Mouse (Mus musculus) adipocyte (in vitro differentiated cells): ENCODE measurements around the gene Wdr54.
A peak's percentile ranks its signal among the peaks of the same experiment; 100 is the strongest.

ENCODE experiments used
- DNase-seq: peaks from one replicate; pipeline ENCODE4 v3.0.0-alpha.2; 2016; ENCODE audit warnings: low spot score

Wdr54 gene

DNA sequence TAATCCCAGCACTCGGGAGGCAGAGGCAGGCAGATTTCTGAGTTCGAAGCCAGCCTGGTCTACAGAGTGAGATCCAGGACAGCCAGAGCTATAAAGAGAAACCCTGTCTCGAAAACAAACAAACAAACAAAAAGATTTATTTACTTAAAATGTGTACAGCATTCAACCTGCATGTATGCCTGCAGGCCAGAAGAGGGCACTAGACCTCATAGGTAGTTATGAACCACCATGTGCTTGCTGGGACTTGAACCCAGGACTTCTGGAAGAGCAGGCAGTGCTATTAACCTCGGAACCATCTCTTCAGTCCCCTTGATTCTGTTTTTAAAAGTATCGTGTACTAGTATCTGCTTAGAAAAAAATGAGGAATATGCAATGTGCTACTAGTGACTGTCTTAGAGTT is 28.8 kb downstream of the Wdr54 start:
- DNase-seq: no peak

DNA sequence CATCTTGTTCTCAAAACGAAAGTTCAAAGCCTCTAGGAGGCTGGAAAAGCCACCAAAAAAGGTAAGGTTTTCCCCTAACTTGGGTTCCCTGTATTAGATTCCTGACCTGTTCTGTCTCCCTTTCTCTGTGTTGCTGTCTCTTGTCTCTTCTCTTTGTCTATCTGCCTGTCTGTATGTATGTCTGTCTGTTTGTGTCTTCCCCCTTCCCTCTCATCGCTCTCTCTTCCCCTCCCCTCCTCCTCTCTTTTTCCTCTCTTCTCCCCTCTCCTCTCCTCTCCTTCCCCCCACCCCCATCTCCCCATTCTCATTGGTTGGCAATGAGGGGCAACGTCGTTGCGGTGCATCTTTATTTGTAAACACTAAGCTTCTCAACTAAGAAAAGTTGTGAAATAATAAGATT is 30.9 kb downstream of the Wdr54 start, which contains the start of gene Ino80b:
Gene Ino80b, minus strand, starts transcription at position 101 of the 400 bp plus-strand sequence.
- no peak for DNase-seq

DNA sequence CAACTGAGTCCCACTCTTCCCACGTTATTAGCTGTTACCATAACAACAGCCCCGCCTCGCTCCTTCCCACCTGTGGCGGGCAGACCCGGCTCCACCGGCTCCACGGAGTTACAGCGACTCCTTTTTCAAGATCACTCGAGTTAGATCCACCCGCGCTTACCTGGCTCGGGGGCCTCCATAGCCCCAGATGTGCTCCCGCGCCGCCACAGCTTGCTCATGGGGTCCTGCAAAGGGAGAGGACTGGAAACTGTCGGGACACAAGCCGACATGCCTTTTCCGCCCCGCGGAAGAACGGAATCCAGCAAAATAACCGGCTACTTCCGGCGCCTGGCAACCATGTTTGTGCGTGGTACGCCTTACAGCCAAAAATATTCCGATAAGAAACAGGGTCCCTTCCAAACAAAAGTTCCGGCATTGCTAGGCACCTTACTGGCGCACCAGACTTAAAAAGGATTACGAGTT is 31.3 kb downstream of the Wdr54 start:
- peak; percentile 99 for DNase-seq

DNA sequence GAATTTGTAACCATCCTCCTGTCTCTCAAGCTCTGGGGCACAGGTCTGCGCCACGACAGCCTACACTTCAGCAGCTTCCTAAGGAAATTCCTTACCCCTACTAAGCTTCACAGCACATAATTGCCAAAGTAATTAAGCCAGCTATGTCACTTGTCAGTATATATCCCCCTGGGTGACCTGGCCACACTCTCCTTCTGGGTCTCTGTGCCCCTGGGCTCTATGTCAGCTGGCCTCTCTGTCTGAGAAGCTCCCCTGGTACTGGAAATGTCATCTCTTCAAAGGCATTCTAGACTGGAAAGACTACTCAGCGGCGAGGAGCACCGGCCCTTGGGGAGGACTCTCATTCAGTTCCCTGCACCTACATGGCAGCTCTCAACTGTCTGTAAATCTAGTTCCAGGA is 33.2 kb downstream of the Wdr54 start:
- no peak for DNase-seq

DNA sequence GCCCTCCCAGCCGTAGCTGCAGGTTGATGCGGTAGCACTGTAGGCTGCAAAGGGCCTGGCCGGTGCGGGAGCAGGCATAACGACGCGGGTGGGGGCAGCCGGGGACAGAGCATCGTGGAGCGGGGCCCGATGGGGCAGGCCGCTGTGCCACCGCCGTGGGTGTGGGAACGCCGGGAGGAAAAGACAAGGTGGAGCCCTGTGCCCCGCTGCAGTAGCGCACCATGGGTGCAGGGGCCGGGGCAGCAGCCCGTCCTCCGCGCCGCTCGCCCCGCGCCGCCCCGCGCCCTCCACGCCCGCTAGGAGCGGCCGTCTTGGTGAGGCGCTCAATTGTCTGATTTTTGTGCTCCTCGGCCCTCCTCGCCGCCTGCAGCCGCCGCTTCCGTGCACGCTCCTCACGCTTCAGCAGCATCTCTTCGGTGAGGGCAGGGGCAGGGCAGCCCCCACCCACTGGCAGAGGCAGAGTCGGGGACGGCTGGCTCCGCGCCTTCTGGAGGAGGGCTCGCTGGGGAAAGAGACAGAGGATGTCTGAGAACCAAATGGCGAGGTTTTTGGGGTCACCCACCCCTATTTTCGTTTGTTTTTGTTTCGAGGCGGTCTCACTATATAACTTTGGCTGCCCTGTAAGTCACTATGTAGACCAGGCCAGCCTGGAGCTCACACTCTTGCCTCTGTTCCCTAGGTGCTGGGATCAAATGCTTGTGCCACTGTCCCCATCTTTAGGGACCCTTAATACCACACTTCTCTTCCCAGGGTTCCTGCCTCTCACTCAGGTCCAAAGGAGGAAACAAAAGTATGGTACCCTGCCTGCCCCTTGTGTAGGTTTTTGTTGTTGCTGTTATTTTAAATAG is 34.1 kb downstream of the Wdr54 start:
- no peak for DNase-seq

DNA sequence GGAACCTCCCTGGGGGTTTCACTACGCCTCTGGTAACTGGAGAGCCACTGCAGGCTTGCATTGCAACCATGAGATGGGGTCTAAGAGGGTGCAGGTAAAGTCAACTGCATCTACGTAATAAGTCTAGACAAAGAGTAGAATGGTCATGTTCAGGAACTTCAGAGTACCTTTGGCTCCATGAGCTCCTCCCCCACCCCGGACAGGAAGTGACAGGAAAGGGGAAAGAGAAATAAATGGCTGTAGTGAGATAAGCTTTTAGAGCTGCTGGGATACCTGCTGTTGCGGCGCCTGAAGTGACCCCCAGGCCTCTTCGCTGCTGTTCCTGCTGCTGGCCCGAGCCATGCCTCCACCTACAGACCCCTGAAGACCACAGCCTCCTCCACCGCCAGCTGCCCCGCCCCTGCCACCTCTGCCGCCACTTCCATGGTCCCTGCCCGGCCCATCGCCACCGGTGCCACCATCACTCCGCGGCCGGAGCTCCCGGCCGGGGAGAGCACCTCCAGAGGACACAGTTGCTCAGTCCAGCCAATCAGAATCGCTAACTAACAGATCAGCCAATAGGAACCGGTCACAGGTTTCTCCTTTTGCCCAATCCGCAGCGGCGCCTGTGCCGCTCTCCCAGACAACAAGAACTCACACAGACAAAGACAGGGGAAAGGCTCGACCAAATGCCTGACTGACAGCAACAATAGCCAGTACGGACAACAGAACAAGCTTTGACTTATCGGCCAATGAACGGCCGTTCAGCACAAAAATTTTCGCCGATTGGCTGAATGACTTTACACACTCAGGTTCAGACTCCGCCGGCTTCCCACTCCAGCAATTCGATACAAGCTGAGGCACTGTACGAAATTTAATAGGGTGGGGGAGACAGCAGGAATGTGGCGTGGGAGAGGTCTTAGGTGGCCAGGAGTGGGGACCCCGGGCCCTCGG is 35.0 kb downstream of the Wdr54 start, which contains the start of gene Wbp1:
Gene Wbp1, minus strand, starts transcription at position 630 of the 933 bp plus-strand sequence.
- peak; percentile 100 for DNase-seq

DNA sequence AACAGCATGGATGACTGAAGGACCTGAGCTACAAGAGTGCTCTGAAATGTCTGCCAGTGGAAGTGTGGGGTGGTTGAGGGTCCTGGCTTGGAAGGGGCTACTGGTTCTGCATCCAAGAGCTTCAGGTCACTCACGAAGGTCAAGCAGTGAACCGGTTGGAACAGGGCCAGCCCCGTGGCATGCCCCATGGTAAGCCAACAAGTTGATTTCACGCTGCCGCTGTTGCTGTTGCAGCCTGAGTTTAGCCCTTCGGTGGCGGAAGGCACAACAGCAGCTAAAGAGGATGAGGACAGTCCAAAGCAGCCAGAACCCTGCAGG is 36.5 kb downstream of the Wdr54 start:
- DNase-seq: no peak

DNA sequence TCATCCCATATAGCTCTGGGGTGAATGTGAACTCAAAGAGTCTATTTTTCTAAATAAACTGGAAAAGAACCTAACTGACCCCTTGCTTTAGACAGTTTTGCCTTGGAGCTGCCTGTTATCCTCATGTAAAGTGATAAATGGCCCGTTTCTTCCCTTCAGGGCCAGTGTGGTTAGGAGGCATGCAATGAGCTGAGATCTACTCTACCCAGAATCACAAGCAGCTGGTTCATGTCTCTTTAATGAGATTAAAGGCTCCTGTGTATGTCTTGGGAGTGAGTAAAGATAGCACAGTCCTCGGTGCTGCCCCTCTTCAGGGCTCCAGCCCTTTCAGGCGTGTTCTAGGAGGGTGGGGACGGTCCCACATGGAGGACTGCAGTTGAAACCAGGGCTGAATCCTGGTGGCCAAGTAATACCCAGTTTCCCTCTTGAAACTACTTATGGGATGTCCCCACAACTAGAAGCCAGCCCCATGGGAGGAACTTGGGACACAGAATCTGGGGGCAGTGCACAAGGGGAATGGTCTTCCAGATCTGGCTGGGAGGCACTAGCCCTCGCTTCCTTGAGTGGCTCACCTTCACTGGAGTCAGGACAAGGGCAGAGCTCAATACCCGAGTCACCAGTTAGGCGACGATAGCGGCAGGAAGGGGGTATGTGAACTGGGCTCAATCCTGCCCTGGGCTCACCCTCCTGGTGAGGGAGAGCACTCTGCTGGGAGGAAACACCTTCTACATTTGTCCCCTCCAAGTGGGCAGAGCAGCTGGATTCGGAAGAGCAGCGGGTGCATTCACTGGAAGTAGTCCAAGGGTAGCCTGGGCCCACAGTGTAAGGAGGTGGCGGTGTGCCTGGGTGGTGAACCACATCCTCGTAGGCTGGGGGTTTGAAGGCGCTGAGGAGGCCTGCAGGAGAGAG is 37.1 kb downstream of the Wdr54 start:
- no peak for DNase-seq

DNA sequence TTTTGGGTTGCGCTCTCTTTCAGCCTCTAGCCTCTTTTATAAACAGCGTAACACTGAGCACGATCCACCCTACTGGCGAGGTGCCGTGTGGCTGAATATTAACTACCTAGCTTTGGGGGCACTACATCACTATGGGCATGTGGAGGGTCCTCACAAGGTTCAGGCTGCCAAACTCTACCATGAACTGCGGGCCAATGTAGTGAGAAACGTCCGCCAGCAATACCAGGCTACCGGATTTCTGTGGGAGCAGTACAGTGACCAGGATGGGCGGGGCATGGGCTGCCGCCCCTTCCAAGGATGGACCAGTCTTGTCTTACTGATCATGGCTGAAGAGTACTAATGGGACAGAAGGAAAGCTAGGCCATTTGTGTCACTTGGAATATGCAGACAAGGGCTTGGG is 37.8 kb downstream of the Wdr54 start:
- DNase-seq: no peak

DNA sequence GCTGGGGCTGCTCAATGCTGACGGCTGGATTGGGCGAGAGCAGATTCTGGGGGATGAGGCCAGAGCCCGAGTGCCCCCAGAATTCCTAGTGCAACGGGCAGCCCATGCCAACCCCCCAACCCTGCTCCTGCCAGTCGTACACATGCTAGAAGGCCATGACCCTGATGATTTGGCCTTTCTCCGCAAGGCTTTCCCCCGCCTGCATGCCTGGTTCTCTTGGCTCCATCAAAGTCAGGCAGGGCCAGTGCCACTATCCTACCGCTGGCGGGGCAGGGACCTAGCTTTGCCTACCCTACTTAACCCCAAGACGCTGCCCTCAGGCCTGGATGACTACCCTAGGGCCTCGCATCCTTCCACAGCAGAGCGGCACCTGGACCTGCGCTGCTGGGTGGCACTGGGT is 38.6 kb downstream of the Wdr54 start:
- no peak for DNase-seq

DNA sequence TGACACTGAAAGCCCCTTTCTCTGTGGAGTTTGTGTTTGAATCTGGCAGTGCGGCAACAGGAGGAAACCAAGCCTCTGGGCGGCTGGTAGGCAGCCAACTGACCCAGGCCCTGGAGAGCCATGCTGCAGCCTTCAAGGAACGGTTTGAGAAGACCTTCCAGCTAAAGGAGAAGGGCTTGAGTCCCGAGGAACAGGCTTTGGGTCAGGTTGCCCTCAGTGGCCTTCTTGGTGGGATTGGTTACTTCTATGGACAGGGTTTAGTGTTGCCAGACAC is 39.1 kb downstream of the Wdr54 start:
- DNase-seq: no peak

DNA sequence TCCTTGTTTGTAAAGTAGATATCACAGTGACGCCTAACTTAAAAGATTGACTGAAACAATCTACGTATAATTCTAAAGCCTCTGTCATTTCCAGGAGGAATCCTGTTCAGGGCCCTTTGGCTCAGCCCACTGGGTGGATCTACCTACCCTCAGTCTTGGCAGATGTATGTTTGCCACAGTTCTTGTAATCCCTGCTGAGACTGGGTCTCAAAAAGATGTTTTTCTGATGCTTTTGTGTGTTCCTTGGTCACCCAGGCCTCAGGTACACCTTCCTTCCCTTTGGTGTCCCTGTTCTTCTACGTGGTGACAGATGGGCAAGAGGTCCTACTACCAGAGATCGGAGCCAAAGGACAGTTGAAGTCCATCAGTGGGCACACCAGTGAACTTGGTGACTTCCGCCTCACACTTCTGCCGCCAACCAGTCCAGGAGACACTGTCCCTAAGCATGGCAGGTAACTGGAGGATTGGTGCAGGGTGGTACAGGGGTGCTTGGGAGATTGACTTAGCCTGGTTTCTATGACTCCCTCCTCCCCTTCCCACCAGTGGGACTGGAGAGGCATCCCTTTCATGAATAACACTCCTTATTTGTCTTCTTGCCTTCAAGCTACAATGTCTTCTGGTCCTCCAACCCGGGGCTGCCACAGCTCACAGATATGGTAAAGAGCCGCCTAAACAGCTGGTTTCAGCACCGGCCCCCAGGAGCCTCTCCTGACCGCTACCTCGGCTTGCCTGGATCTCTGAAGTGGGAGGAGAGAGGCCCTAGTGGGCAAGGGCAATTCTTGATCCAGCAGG is 39.6 kb downstream of the Wdr54 start:
- DNase-seq: no peak

DNA sequence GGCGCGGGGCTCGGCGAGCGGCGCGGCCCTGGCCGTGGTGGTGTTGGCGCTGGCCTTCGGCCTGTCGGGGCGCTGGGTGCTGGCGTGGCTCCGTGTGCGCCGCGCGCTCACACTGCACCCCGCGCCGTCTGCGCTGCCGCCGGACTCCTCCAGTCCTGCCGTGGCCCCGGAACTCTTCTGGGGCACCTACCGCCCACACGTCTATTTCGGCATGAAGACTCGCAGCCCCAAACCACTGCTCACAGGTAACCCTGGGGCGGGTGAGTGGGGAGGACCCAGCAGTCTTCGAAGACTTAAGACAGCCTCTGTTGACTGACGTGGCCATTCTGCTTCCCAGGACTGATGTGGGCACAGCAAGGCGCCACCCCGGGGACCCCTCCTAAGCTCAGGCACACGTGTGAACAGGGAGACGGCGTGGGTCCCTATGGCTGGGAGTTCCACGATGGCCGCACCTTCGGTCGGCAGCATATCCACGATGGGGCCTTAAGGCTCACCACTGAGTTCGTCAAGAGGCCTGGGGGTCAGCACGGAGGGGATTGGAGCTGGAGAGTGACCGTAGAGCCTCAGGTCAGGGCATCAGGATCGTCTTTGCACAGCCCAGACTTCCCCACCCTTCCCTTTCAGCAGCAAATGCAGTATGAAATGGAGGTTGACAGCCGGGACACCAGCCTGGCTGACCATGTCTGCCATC is 40.4 kb downstream of the Wdr54 start:
- DNase-seq: no peak

DNA sequence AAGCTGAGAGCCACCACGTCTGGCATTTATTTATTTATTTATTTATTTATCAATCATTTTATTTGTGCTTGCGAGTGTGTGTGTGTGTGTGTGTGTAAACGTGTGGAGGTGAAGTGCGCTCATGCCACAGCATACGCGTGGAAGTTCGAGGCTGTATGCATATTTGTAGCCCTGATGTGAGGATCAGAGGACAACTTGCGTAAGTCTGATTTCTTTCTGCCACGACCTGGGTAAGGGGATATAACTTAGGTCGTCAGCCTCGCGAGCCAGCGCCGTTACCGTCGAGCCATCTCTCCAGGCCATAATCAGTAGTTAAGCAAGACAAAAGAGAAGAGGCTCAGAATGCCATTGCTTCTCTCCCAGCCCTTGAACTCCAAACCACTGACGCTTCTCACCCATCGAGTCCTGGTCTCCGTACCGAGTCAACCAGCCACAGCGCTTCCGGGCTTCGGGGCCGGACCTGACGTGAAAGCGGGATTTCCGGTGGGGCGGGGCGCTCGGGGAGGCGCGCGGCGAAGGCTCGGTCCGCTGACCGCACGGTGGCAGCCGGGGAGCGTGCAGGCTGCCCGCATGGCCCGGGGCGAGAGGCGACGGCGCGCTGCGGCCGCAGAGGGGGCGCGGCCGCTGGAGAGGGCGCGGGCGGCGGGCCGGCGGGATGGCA is 41.1 kb downstream of the Wdr54 start, which contains the start of gene Mogs:
Gene Mogs, plus strand, starts transcription at position 486 of the 661 bp plus-strand sequence.
- peak; percentile 93 for DNase-seq

DNA sequence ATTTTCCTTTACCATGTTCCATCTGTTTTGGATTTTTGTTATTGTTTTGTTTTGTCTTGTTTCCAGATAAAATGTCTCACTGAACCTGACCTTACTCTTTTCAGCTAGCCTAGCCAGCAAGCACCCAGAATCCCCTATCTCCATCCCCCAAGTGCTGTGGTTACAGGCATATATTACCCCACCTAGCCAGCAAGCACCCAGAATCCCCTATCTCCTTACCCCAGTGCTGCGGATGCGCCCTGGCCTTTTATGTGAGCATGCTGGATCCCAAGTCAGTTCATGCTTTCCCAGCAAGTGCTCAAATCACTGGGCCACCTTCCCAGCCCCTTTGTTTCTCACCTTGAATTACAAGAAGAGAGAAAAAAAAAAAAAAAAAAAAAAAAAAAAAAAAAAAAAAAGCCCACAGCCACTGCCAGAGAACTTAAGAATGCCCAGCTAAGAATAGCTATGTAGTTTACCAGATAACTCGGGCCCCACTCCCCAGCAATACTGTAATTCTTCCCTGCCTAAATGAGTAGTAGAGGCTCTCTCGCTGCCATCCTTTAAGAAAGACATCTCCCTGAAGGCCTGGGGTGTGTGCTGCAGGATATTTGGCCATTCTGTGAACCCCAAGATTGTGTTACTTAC is 44.6 kb downstream of the Wdr54 start:
- no peak for DNase-seq

DNA sequence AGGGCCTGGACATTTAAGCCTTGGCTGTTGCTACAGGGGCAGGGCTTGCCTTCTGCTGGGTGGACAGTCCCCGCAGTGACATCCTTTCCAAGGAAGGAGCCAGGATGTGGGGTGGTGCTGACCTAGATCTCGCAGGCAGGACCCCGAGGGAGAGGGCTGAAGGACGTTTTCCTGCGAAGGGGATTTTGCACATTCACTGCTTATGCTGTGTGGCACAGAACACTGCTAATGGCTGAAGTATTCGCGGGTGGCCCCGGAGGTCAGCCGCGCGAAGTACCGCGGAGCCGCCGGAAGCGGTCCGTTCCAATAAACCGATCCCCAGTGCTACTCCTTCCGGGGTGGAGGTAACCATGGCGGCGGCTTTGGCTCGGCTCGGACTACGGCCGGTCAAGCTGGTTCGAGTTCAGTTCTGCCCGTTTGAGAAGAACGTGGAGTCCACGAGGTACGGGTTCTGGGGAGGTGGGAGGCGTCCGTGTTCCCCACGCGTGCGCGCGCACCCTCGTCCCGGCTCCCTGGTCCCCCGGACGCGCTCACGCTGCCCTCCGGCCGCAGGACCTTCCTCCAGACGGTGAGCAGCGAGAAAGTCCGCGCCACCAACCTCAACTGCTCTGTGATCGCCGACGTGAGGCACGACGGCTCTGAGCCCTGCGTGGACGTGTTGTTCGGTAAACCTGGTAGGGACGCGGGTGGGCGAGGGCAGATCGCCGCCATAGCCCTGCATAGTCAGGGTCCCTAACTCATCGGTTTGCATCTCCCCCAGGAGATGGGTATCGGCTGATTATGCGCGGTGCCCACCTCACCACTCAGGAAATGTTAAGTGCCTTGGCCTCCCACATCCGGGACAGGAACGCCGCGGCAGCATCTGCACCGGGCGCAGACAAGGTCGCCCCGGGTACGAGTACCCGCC is 47.2 kb downstream of the Wdr54 start, which contains the start of gene Mrpl53:
Gene Mrpl53, plus strand, starts transcription at position 279 of the 907 bp plus-strand sequence.
- peak; percentile 86 for DNase-seq

DNA sequence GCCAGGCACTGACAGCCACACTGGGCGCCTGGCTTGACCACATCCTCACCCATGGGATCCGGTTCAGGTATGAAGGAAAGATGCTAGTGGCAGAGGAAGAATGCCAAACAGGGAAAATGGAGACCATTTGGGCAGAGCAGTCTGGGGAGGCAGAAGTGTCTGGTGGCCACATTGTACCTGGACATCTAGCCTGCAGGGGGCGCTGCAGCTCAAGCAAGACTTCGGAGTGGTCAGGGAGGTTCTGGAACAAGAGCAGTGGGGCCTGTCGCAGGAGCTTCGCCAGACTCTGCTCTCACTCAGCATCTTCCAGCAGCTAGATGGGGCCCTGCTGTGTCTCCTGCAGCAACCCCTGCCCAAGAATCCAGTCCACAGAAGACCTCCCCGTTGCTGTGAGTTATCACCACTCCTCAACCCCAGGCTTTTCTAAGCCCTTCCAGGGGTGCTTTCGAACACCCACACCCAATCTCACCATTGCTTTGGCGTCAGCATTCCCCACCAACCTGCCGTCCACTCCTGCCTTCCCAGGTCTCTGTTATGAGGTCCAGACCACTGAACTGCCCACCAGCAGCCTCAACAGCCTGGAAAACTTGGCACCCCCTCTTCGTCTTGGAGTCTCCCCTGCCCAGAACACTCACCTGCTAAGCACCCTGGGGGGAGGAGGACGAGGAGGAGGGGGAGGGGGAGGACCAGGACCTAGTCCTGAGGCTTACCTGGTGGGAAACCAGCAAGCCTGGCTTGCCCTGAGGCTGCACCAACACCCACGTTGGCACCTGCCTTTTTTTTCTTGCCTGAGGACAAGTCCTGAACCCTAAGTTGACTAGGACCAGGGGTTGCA is 48.4 kb downstream of the Wdr54 start:
- peak; percentile 80 for DNase-seq
